Mouse (Mus musculus): ENCODE data around the gene Haus8.

- TF ChIP-seq CTCF (IDR thresholded peaks at IDR 0.05; ENCODE audit: borderline replicate concordance, insufficient read depth, low read length) (no peak), POLR2A (IDR thresholded peaks at IDR 0.05; ENCODE audit: low read depth, low read length) (no peak)
These were observed 16.4 kb upstream of the Haus8 start for GRCm38 (mm10) chr8:71289098-71289497.
